8 mouse cellular contexts compared by ENCODE assay signal in the genomic region with DNA sequence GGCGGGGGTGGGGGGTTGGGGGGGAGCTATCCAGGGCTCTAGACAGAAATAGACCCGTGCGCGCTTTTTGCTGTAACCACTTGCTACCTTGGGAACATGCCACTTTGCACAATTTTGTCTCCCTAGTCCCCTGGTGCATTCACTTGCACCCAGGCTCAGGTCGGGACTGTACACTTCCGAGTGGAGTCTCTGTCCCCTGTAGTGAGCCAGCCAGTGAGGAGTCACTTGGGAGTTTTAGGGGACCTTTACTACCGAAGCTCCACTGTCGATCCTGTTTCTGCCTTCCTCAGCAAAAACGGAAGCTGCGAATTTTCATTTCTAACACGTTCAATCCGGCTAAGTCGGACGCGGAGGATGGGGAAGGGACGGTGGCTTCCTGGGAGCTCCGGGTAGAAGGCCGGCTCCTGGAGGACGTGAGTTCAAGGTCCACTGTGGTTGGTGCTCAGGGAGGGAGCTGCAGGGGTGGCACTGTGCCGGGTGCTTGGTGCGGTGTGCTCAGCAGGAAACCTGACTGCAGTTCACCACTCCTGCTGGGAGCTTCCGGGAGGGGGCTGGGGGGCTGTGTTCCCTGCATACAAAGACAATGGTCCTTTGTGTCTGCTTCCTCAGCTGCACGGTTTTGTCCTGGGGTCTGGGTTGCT. TPM values are rescaled to one million over a fixed set of nuclear protein-coding genes. Genes with fewer than 3 reads are reported as not detected.
DNase-seq lines count a peak whose midpoint lies in the region; ATAC-seq and TF ChIP-seq lines count a peak whose summit lies in the region.

No protein-coding gene starts in this region.

- TF ChIP-seq EP300 in heart, postnatal 0 days (IDR thresholded peaks at IDR 0.05; ENCODE audit: low read depth), result no peak

- TF ChIP-seq CTCF in heart, postnatal 0 days (IDR thresholded peaks at IDR 0.05; ENCODE audit: low read depth), result no peak

- peaks cover 29% of the 10 kb centered on the region for H3K36me3 ChIP-seq in heart, postnatal 0 days (replicated peaks; ENCODE audit: control insufficient read depth, insufficient read depth, low read length)
- H3K36me3 ChIP-seq in stomach, embryonic 14.5 days (ENCODE audit: control insufficient read depth, insufficient read depth, low read length), result peaks cover 36% of the 10 kb centered on the region

- H3K4me3 ChIP-seq in heart, postnatal 0 days (ENCODE audit: low read depth, low read length), result peak overlapping the region; percentile 26
- H3K4me3 ChIP-seq in stomach, embryonic 14.5 days (ENCODE audit: low read depth, low read length), result no peak overlapping the region

- H3K9ac ChIP-seq in heart, postnatal 0 days (replicated peaks; ENCODE audit: low read depth, low read length), result peak overlapping the region; percentile 36
- H3K9ac ChIP-seq in stomach, embryonic 14.5 days (replicated peaks; ENCODE audit: low read depth, low read length), result no peak overlapping the region

- 26% methylated on average over 23 of the region's 23 CpGs for WGBS in heart, postnatal 0 days
- 58% methylated on average over 23 of the region's 23 CpGs for WGBS in stomach, embryonic 14.5 days

- H3K27me3 ChIP-seq in heart, postnatal 0 days (ENCODE audit: control insufficient read depth, insufficient read depth, low read length), result no peaks in the 10 kb centered on the region
- no peaks in the 10 kb centered on the region for H3K27me3 ChIP-seq in stomach, embryonic 14.5 days (ENCODE audit: control insufficient read depth, insufficient read depth, low read length)

- H3K4me1 ChIP-seq in heart, postnatal 0 days (ENCODE audit: control insufficient read depth, insufficient read depth), result peaks cover 31% of the 10 kb centered on the region
- peaks cover 17% of the 10 kb centered on the region; the same call in 1 of the 2 replicates for H3K4me1 ChIP-seq in stomach, embryonic 14.5 days (ENCODE audit: control insufficient read depth, insufficient read depth, low read length)

- no peaks in the 10 kb centered on the region for H3K9me3 ChIP-seq in heart, postnatal 0 days (replicated peaks; ENCODE audit: control insufficient read depth, low read length)
- no peaks in the 10 kb centered on the region for H3K9me3 ChIP-seq in stomach, embryonic 14.5 days (ENCODE audit: control insufficient read depth, low read depth, low read length)

- peak overlapping the region; percentile 70 for H3K4me2 ChIP-seq in heart, postnatal 0 days (ENCODE audit: low read depth, low read length)
- H3K4me2 ChIP-seq in stomach, embryonic 14.5 days (replicated peaks; ENCODE audit: low read depth, low read length), result no peak overlapping the region

- H3K27ac ChIP-seq in heart, postnatal 0 days (ENCODE audit: low read depth), result peak overlapping the region; percentile 99
- H3K27ac ChIP-seq in stomach, embryonic 14.5 days (ENCODE audit: low read length), result peak overlapping the region; percentile 48; the same call in 1 of the 2 replicates

- DNase-seq in layer of hippocampus, adult 9-11 months, result peak; percentile 55
- DNase-seq in layer of hippocampus, postnatal 14 days (ENCODE audit: low spot score in 2 of 2), result no peak
- peak; percentile 74 for DNase-seq in adrenal gland, postnatal 14 days
- no peak for DNase-seq in heart, postnatal 0 days (ENCODE audit: low spot score)
- DNase-seq in kidney, postnatal 36 days, result peak; percentile 85 to 86
- DNase-seq in embryo, embryonic 11 days, result no peak
- DNase-seq in ovary, postnatal 36 days (ENCODE audit: low spot score), result no peak

- peak; percentile 4; the same call in 1 of the 2 replicates for ATAC-seq in heart, postnatal 0 days (ENCODE audit: insufficient read depth, low read depth)
- no peak for ATAC-seq in stomach, embryonic 14.5 days (ENCODE audit: insufficient number of reproducible peaks, insufficient read depth, low FRiP score, low read depth)

RNA-seq across cellular contexts. Expression of a gene that starts 1.1 kb away (rescaled TPM):
- total RNA-seq in layer of hippocampus, postnatal 14 days (2021), result 1 to 10 TPM; 5.3 to 5.5 TPM
- total RNA-seq in adrenal gland, postnatal 14 days (2021), result 17.6 and 18.1 TPM in 2 replicates
- total RNA-seq in heart, postnatal 0 days (2014; rRNA removed; ENCODE audit: low replicate concordance), result not detected in 2 replicates
- not detected in 2 replicates for polyA plus RNA-seq in heart, postnatal 0 days (2015; fragmentation: Nextera tagmentation; extraction: Ambion mirVana)
- not detected in 2 replicates for polyA plus RNA-seq in stomach, embryonic 14.5 days (2014; fragmentation: Nextera tagmentation; extraction: Ambion mirVana)

RNA-seq across cellular contexts. Expression of a gene that starts 2.2 kb away (rescaled TPM):
- 100 to 1,000 TPM in 1 of 2 experiments, 10 to 100 TPM in 1; 96.1 to 106 TPM for total RNA-seq in layer of hippocampus, postnatal 14 days (2021)
- 40.0 and 57.6 TPM in 2 replicates for total RNA-seq in adrenal gland, postnatal 14 days (2021)
- total RNA-seq in heart, postnatal 0 days (2014; rRNA removed; ENCODE audit: low replicate concordance), result 28.4 and 35.7 TPM in 2 replicates
- polyA plus RNA-seq in heart, postnatal 0 days (2015; fragmentation: Nextera tagmentation; extraction: Ambion mirVana), result 16.8 and 20.0 TPM in 2 replicates
- 37.8 and 40.1 TPM in 2 replicates for polyA plus RNA-seq in stomach, embryonic 14.5 days (2014; fragmentation: Nextera tagmentation; extraction: Ambion mirVana)

RNA-seq across cellular contexts. Expression of a gene that starts 13.2 kb away (rescaled TPM):
- 10 to 100 TPM; 76.3 to 83.1 TPM for total RNA-seq in layer of hippocampus, postnatal 14 days (2021)
- total RNA-seq in adrenal gland, postnatal 14 days (2021), result 1,539 and 1,562 TPM in 2 replicates
- 8.7 and 16.4 TPM in 2 replicates for total RNA-seq in heart, postnatal 0 days (2014; rRNA removed; ENCODE audit: low replicate concordance)
- polyA plus RNA-seq in heart, postnatal 0 days (2015; fragmentation: Nextera tagmentation; extraction: Ambion mirVana), result 9.0 and 9.9 TPM in 2 replicates
- 0.20 and 0.21 TPM in 2 replicates for polyA plus RNA-seq in stomach, embryonic 14.5 days (2014; fragmentation: Nextera tagmentation; extraction: Ambion mirVana)

RNA-seq across cellular contexts. Expression of a gene that starts 21.3 kb away (rescaled TPM):
- 100 to 1,000 TPM; 124 to 129 TPM for total RNA-seq in layer of hippocampus, postnatal 14 days (2021)
- 177 and 199 TPM in 2 replicates for total RNA-seq in adrenal gland, postnatal 14 days (2021)
- 94.2 and 195 TPM in 2 replicates for total RNA-seq in heart, postnatal 0 days (2014; rRNA removed; ENCODE audit: low replicate concordance)
- polyA plus RNA-seq in heart, postnatal 0 days (2015; fragmentation: Nextera tagmentation; extraction: Ambion mirVana), result 341 and 358 TPM in 2 replicates
- polyA plus RNA-seq in stomach, embryonic 14.5 days (2014; fragmentation: Nextera tagmentation; extraction: Ambion mirVana), result 181 and 193 TPM in 2 replicates

RNA-seq across cellular contexts. Expression of a gene that starts 34.0 kb away (rescaled TPM):
- 10 to 100 TPM; 37.3 to 41.3 TPM for total RNA-seq in layer of hippocampus, postnatal 14 days (2021)
- total RNA-seq in adrenal gland, postnatal 14 days (2021), result 0.70 and 0.75 TPM in 2 replicates
- 0.11 and 0.93 TPM in 2 replicates for total RNA-seq in heart, postnatal 0 days (2014; rRNA removed; ENCODE audit: low replicate concordance)
- 1.1 and 1.3 TPM in 2 replicates for polyA plus RNA-seq in heart, postnatal 0 days (2015; fragmentation: Nextera tagmentation; extraction: Ambion mirVana)
- 1.5 and 1.8 TPM in 2 replicates for polyA plus RNA-seq in stomach, embryonic 14.5 days (2014; fragmentation: Nextera tagmentation; extraction: Ambion mirVana)

Comparison
In these comparisons a context has a peak if more than half of its experiments do, and no peak if none do; other contexts are left out.
1. DNase-seq: peak in layer of hippocampus, adult 9-11 months (single experiment), adrenal gland, postnatal 14 days (single experiment) and kidney, postnatal 36 days (2 of 2); none in layer of hippocampus, postnatal 14 days (0 of 2), heart, postnatal 0 days (single experiment), embryo, embryonic 11 days (single experiment) and ovary, postnatal 36 days (single experiment).
2. RNA of a gene that starts 13.2 kb away (total RNA-seq): 1,539 to 1,562 TPM in adrenal gland, postnatal 14 days; 76.3 to 83.1 TPM in layer of hippocampus, postnatal 14 days and 8.7 to 16.4 TPM in heart, postnatal 0 days; every median in the first group is over 10 times any median in the second.